ENCODE assay signal across 7 mouse cellular contexts in the genomic region with DNA sequence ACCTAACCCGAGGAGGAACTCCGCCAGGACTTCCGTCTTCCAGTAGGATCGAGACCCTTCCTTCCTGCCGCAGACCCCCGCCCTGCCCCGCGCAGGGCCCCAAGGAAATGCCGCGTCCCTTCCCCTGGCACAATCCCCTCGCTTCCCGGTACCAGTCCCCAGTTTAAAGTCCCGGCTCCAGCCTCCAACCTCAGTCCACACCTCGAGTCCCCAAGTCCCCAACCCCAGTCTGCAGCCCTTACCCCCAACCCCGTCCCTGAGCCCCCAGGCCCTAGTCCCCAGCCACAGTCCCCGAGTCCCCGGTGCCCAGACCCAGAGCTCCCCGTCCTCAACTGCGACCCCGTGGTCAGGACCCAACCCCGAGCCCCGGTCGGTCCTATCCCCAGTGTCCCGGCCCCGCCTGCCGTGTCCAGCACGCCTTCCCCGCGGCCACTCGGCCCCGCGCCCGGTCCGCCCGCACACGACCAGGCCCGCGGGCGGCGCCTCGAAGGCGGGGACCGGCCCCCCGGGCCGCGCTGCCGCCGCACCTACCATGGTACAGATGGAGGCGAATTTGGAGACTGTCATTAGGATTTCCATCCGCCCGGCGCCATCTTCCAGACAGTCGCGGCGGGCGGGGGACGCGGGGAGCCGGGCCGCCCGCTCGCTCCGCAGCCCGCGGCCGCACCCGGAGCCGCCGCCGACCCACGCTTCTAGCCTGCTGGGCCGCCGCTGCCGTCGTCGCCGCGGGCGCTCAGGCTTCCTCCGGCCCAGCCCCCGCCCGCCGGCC. TPM values are rescaled to one million over a fixed set of nuclear protein-coding genes. Genes with fewer than 3 reads are reported as not detected.
DNase-seq lines count a peak whose midpoint lies in the region; ATAC-seq lines count a peak whose summit lies in the region.

No protein-coding gene starts in this region.

- H3K4me1 ChIP-seq in forebrain, embryonic 16.5 days (replicated peaks; ENCODE audit: control insufficient read depth, insufficient read depth, low read length) = peaks cover 28% of the 10 kb centered on the region
- peaks cover 32% of the 10 kb centered on the region for H3K4me1 ChIP-seq in intestine, embryonic 14.5 days (replicated peaks; ENCODE audit: control insufficient read depth, insufficient read depth, low read length)
- H3K4me1 ChIP-seq in lung, embryonic 16.5 days (replicated peaks; ENCODE audit: control insufficient read depth, insufficient read depth, low read length) = peaks cover 32% of the 10 kb centered on the region

- H3K4me3 ChIP-seq in forebrain, embryonic 16.5 days (replicated peaks; ENCODE audit: low read length) = peak overlapping the region; percentile 96
- H3K4me3 ChIP-seq in intestine, embryonic 14.5 days (ENCODE audit: low read depth, low read length) = peak overlapping the region; percentile 80
- peak overlapping the region; percentile 82 for H3K4me3 ChIP-seq in lung, embryonic 16.5 days (ENCODE audit: low read length)

- peak; percentile 51 to 53 for DNase-seq in thymus, adult 18-20 months
- DNase-seq in thymus, postnatal 25 days = no peak
- DNase-seq in cerebellum, adult 18-20 months = peak; percentile 48 to 52
- DNase-seq in intestine, embryonic 14.5 days (ENCODE audit: low spot score) = peak; percentile 80
- peak; percentile 41 for DNase-seq in ovary, postnatal 14 days (ENCODE audit: low spot score)

- no peaks in the 10 kb centered on the region for H3K36me3 ChIP-seq in forebrain, embryonic 16.5 days (ENCODE audit: control insufficient read depth, insufficient read depth)
- no peaks in the 10 kb centered on the region for H3K36me3 ChIP-seq in intestine, embryonic 14.5 days (ENCODE audit: control insufficient read depth, insufficient read depth, low read length)
- H3K36me3 ChIP-seq in lung, embryonic 16.5 days (ENCODE audit: control insufficient read depth, insufficient read depth, low read length) = no peaks in the 10 kb centered on the region

- peak overlapping the region; percentile 75 for H3K4me2 ChIP-seq in forebrain, embryonic 16.5 days (ENCODE audit: low read length)
- peak overlapping the region; percentile 91 for H3K4me2 ChIP-seq in intestine, embryonic 14.5 days (ENCODE audit: low read length)
- H3K4me2 ChIP-seq in lung, embryonic 16.5 days (ENCODE audit: low read depth, low read length) = peak overlapping the region; percentile 85

- peak overlapping the region; percentile 86 for H3K27ac ChIP-seq in forebrain, embryonic 16.5 days (ENCODE audit: low read length)
- H3K27ac ChIP-seq in intestine, embryonic 14.5 days (ENCODE audit: low read depth) = peak overlapping the region; percentile 89
- peak overlapping the region; percentile 91 for H3K27ac ChIP-seq in lung, embryonic 16.5 days (ENCODE audit: low read length)

- peak; percentile 49 for ATAC-seq in forebrain, embryonic 16.5 days
- peak; percentile 57 for ATAC-seq in intestine, embryonic 14.5 days (replicated peaks; ENCODE audit: low FRiP score, low TSS enrichment, low read depth)
- ATAC-seq in lung, embryonic 16.5 days (ENCODE audit: low read depth) = peak; percentile 54

- no peaks in the 10 kb centered on the region for H3K27me3 ChIP-seq in forebrain, embryonic 16.5 days (replicated peaks; ENCODE audit: control insufficient read depth, insufficient read depth, low read length)
- H3K27me3 ChIP-seq in intestine, embryonic 14.5 days (replicated peaks; ENCODE audit: control insufficient read depth, insufficient read depth, low read length) = no peaks in the 10 kb centered on the region
- H3K27me3 ChIP-seq in lung, embryonic 16.5 days (ENCODE audit: control insufficient read depth, insufficient read depth, low read depth, low read length) = no peaks in the 10 kb centered on the region

- H3K9me3 ChIP-seq in forebrain, embryonic 16.5 days (ENCODE audit: control insufficient read depth, low read length) = no peaks in the 10 kb centered on the region
- no peaks in the 10 kb centered on the region for H3K9me3 ChIP-seq in intestine, embryonic 14.5 days (ENCODE audit: control insufficient read depth, low read length)
- no peaks in the 10 kb centered on the region for H3K9me3 ChIP-seq in lung, embryonic 16.5 days (ENCODE audit: control insufficient read depth, low read length)

- under 1% methylated on average over 83 of the region's 83 CpGs for WGBS in forebrain, embryonic 16.5 days
- under 1% methylated on average over 63 of the region's 83 CpGs for WGBS in intestine, embryonic 14.5 days
- WGBS in lung, embryonic 16.5 days = 1% methylated on average over 52 of the region's 83 CpGs

- H3K9ac ChIP-seq in forebrain, embryonic 16.5 days (replicated peaks; ENCODE audit: low read depth, low read length) = peak overlapping the region; percentile 92
- peak overlapping the region; percentile 88 for H3K9ac ChIP-seq in intestine, embryonic 14.5 days (ENCODE audit: low read length)
- H3K9ac ChIP-seq in lung, embryonic 16.5 days (ENCODE audit: low read length) = peak overlapping the region; percentile 92

RNA-seq across cellular contexts. Expression of gene Usp12, which starts 0.5 kb away (rescaled TPM):
- 16.9 and 17.5 TPM in 2 replicates for polyA plus RNA-seq in forebrain, embryonic 16.5 days (2015; fragmentation: Nextera tagmentation; extraction: Ambion mirVana)
- polyA plus RNA-seq in intestine, embryonic 14.5 days (2014; fragmentation: Nextera tagmentation; extraction: Ambion mirVana) = 19.2 and 19.6 TPM in 2 replicates
- polyA plus RNA-seq in lung, embryonic 16.5 days (2015; fragmentation: Nextera tagmentation; extraction: Ambion mirVana) = 17.0 and 17.2 TPM in 2 replicates

RNA-seq across cellular contexts. Expression of gene Rpl21, which starts 38.4 kb away (rescaled TPM):
- 320 and 325 TPM in 2 replicates for polyA plus RNA-seq in forebrain, embryonic 16.5 days (2015; fragmentation: Nextera tagmentation; extraction: Ambion mirVana)
- 733 and 792 TPM in 2 replicates for polyA plus RNA-seq in intestine, embryonic 14.5 days (2014; fragmentation: Nextera tagmentation; extraction: Ambion mirVana)
- 510 and 546 TPM in 2 replicates for polyA plus RNA-seq in lung, embryonic 16.5 days (2015; fragmentation: Nextera tagmentation; extraction: Ambion mirVana)

RNA-seq across cellular contexts. Expression of gene Rasl11a, which starts 50.6 kb away (rescaled TPM):
- polyA plus RNA-seq in forebrain, embryonic 16.5 days (2015; fragmentation: Nextera tagmentation; extraction: Ambion mirVana) = 11.0 and 11.4 TPM in 2 replicates
- polyA plus RNA-seq in intestine, embryonic 14.5 days (2014; fragmentation: Nextera tagmentation; extraction: Ambion mirVana) = 28.1 and 29.5 TPM in 2 replicates
- 30.0 and 33.9 TPM in 2 replicates for polyA plus RNA-seq in lung, embryonic 16.5 days (2015; fragmentation: Nextera tagmentation; extraction: Ambion mirVana)
